Comparison of ENCODE assay signal across 9 mouse cellular contexts in the genomic region with DNA sequence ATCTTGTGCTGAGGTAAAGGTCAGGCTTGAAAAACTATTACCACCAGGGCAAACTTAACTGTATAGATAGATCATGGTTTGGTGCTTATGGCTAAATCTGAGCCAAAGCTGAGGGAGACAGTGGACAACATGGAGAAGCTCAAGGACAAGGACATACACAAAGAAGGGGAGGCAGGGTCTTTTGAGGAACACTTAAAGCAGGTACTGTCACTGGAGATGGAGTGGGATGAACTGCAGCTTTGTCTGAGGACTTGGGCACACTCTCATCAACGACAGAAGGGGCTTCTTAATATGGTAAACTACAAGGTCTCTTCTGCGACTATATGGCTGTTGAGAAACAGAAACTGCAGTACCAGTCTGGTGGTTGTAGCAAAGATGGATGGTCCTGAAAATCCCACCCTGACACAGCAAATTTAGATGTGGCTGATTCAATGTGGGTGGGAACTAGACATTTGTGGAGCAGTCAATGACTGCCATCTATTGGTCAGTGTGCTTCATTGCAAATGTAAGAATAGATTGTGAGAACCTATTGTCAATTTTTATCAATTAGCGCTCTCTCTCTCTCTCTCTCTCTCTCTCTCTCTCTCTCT. TPM values are rescaled to one million over a fixed set of nuclear protein-coding genes. Genes with fewer than 3 reads are reported as not detected.
DNase-seq lines count a peak whose midpoint lies in the region; ATAC-seq and TF ChIP-seq lines count a peak whose summit lies in the region.
"Had no signal": no experiment of that assay in that cellular context is flagged by ENCODE, and none has a peak within 500 bp of the region (broad histone marks: within the 10 kb centered on the region; RNA-seq: fewer than 3 reads in every experiment).

No protein-coding gene starts in this region.

- no peaks in the 10 kb centered on the region for H3K9me3 ChIP-seq in E14TG2a.4 (ENCODE audit: low read length)
- H3K9me3 ChIP-seq in heart, embryonic 15.5 days (replicated peaks) = no peaks in the 10 kb centered on the region
- no peaks in the 10 kb centered on the region for H3K9me3 ChIP-seq in midbrain, postnatal 0 days (ENCODE audit: low read length)

- H3K4me3 ChIP-seq in E14TG2a.4 (replicated peaks; ENCODE audit: low read length) = no peak overlapping the region
- peak overlapping the region; percentile 19 for H3K4me3 ChIP-seq in heart, embryonic 15.5 days
- H3K4me3 ChIP-seq in midbrain, postnatal 0 days (ENCODE audit: low read depth, low read length) = peak overlapping the region; percentile 22

- 14% methylated on average over 3 of the region's 3 CpGs for WGBS in heart, embryonic 15.5 days
- 11% methylated on average over 3 of the region's 3 CpGs for WGBS in midbrain, postnatal 0 days

- peak overlapping the region; percentile 52 for H3K4me2 ChIP-seq in heart, embryonic 15.5 days
- peak overlapping the region; percentile 43 for H3K4me2 ChIP-seq in midbrain, postnatal 0 days (ENCODE audit: low read depth, low read length, poor library complexity, severe bottlenecking)

- H3K36me3 ChIP-seq in E14TG2a.4 (ENCODE audit: insufficient read depth, low read length) = no peaks in the 10 kb centered on the region
- no peaks in the 10 kb centered on the region for H3K36me3 ChIP-seq in heart, embryonic 15.5 days
- no peaks in the 10 kb centered on the region for H3K36me3 ChIP-seq in midbrain, postnatal 0 days (ENCODE audit: insufficient read depth, low read length)

- no peak for ATAC-seq in heart, embryonic 15.5 days (replicated peaks; ENCODE audit: insufficient number of reproducible peaks, insufficient read depth, low FRiP score, low read depth)
- ATAC-seq in midbrain, postnatal 0 days (ENCODE audit: low FRiP score) = peak; percentile 89

- peak overlapping the region; percentile 48 for H3K27ac ChIP-seq in heart, embryonic 15.5 days
- H3K27ac ChIP-seq in midbrain, postnatal 0 days (ENCODE audit: low read depth, low read length) = peak overlapping the region; percentile 89

- TF ChIP-seq CTCF in E14TG2a.4 (conservative IDR thresholded peaks at IDR 0.05; ENCODE audit: low read length) = peak; percentile 78
- TF ChIP-seq CTCF in midbrain, postnatal 0 days (IDR thresholded peaks at IDR 0.05) = peak; percentile 94

- H3K9ac ChIP-seq in heart, embryonic 15.5 days = no peak overlapping the region
- peak overlapping the region; percentile 45 for H3K9ac ChIP-seq in midbrain, postnatal 0 days (replicated peaks; ENCODE audit: low read length, poor library complexity, severe bottlenecking)

- H3K27me3 ChIP-seq in E14TG2a.4 (ENCODE audit: insufficient read depth, low read length) = peaks cover 7% of the 10 kb centered on the region; the same call in 1 of the 2 replicates
- H3K27me3 ChIP-seq in heart, embryonic 15.5 days = no peaks in the 10 kb centered on the region
- H3K27me3 ChIP-seq in midbrain, postnatal 0 days (ENCODE audit: insufficient read depth, low read length) = no peaks in the 10 kb centered on the region

- peaks cover 54% of the 10 kb centered on the region for H3K4me1 ChIP-seq in E14TG2a.4 (replicated peaks; ENCODE audit: low read depth, low read length)
- peaks cover 42% of the 10 kb centered on the region for H3K4me1 ChIP-seq in heart, embryonic 15.5 days (replicated peaks)
- H3K4me1 ChIP-seq in midbrain, postnatal 0 days (ENCODE audit: insufficient read depth, low read length) = no peaks in the 10 kb centered on the region

- peak; percentile 52 for DNase-seq in gastrocnemius, adult 18-20 months (ENCODE audit: low spot score)
- no peak for DNase-seq in gastrocnemius, adult 8-10 months (ENCODE audit: low spot score in 2 of 2)
- DNase-seq in embryo, embryonic 10 days (ENCODE audit: low spot score) = peak; percentile 89
- DNase-seq in layer of hippocampus, postnatal 10 days (ENCODE audit: low spot score in 2 of 2) = peak; percentile 48 to 60
- peak; percentile 94 for DNase-seq in midbrain, postnatal 0 days (ENCODE audit: low spot score)
- DNase-seq in ovary, postnatal 14 days (ENCODE audit: low spot score) = no peak

RNA-seq across cellular contexts. Expression of a gene that starts 26.3 kb away (rescaled TPM):
- under 1 TPM in 1 of 2 experiments, not detected in 1; 0.25 TPM for total RNA-seq in gastrocnemius, adult 18-20 months (2021)
- total RNA-seq in gastrocnemius, adult 8-10 months (2022) = not detected
- 0.20 and 3.1 TPM in 2 replicates for polyA plus RNA-seq in heart, embryonic 15.5 days (2015; fragmentation: Nextera tagmentation; extraction: Ambion mirVana)
- total RNA-seq in layer of hippocampus, postnatal 10 days (2021) = not detected
- not detected in 2 replicates for total RNA-seq in midbrain, postnatal 0 days (2014; rRNA removed)
- polyA plus RNA-seq in midbrain, postnatal 0 days (2015; fragmentation: Nextera tagmentation; extraction: Ambion mirVana) = not detected in 2 replicates
- total RNA-seq: adrenal gland, adult 18-20 months had no signal

Comparison
In these comparisons a context has a peak if more than half of its experiments do, and no peak if none do; other contexts are left out.
1. DNase-seq: peak in gastrocnemius, adult 18-20 months (single experiment), embryo, embryonic 10 days (single experiment), layer of hippocampus, postnatal 10 days (2 of 2) and midbrain, postnatal 0 days (single experiment); none in gastrocnemius, adult 8-10 months (0 of 2) and ovary, postnatal 14 days (single experiment).